Mouse (Mus musculus): ENCODE measurements at regions not wholly inside any gene's neighbourhood (a gene's known extent, or its start where the extent isn't known, plus 50 kb on each side); places are given as distances from the start of the nearest gene placed in this dataset.

DNA sequence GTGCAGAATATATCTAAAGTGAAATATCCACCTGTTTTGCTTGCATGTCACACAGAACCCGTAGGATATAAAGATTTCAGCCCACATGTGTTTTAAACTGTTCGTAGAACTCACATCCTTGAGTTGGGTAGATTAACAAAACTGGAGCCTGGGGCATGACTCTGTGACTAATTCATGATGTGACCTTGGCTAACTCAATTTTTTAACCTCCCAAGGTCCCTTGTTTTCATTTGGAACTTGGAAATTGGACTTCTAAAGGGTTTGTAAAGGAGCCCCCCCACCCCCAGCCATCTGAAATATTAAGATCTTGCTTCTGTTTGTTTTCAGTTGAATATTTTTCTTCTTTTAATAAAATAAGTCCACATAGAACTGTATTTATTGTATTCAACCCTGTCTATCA is 983.5 kb downstream of the Ttll7 start:
- Histone ChIP-seq H3K4me1 (no peaks in the 10 kb centered on the region), H3K9me3 (peaks cover 12% of the 10 kb centered on the region), H3K27me3 (replicated peaks) (no peaks in the 10 kb centered on the region), H3K4me3 (replicated peaks) (no peak overlapping the region), H3K36me3 (replicated peaks; ENCODE audit: low read length) (no peaks in the 10 kb centered on the region)
- no peak for TF ChIP-seq FLI1 (IDR thresholded peaks at IDR 0.05; ENCODE audit: low read length)
- no peak for TF ChIP-seq GATA1 (IDR thresholded peaks at IDR 0.05; ENCODE audit: borderline replicate concordance, low read length)

- Histone ChIP-seq H3K9me3 (0 out of 2 replicates have a peak, but pooled peaks cover 2% of the 10 kb centered on the region), H3K4me3 (replicated peaks) (no peak overlapping the region), H3K36me3 (replicated peaks; ENCODE audit: low read length) (no peaks in the 10 kb centered on the region), H3K27me3 (replicated peaks) (no peaks in the 10 kb centered on the region), H3K4me1 (no peaks in the 10 kb centered on the region)
- TF ChIP-seq GATA1 (IDR thresholded peaks at IDR 0.05; ENCODE audit: borderline replicate concordance, low read length) (no peak), FLI1 (IDR thresholded peaks at IDR 0.05; ENCODE audit: low read length) (no peak)
Observed at GRCm38 (mm10) chr3:147825337-147825736, 973.2 kb downstream of the Ttll7 start.

DNA sequence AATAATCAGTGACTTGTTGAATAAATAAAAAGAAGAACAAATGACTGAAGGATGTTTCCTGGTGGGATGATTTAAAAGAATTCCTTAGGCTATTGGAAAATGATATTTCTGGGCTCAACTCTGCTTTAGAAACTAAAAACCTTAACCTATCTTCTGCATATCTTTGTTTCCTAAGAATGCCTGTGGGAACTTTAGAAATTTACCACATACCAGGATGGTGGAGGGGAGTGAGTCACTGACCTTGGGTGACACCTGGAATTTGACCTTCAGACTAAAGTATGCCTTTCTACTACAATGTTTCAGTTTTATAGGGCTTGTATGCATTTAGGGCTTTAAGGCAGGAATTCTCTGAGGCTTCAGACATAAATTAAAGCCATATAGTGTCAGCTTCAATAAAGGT is 972.3 kb downstream of the Ttll7 start:
- Histone ChIP-seq H3K27me3 (replicated peaks) (no peaks in the 10 kb centered on the region), H3K4me3 (replicated peaks) (no peak overlapping the region), H3K36me3 (replicated peaks; ENCODE audit: low read length) (no peaks in the 10 kb centered on the region), H3K9me3 (0 out of 2 replicates have a peak, but pooled peaks cover 2% of the 10 kb centered on the region), H3K4me1 (no peaks in the 10 kb centered on the region)
- TF ChIP-seq FLI1 (IDR thresholded peaks at IDR 0.05; ENCODE audit: low read length) (no peak), GATA1 (IDR thresholded peaks at IDR 0.05; ENCODE audit: borderline replicate concordance, low read length) (no peak)

DNA sequence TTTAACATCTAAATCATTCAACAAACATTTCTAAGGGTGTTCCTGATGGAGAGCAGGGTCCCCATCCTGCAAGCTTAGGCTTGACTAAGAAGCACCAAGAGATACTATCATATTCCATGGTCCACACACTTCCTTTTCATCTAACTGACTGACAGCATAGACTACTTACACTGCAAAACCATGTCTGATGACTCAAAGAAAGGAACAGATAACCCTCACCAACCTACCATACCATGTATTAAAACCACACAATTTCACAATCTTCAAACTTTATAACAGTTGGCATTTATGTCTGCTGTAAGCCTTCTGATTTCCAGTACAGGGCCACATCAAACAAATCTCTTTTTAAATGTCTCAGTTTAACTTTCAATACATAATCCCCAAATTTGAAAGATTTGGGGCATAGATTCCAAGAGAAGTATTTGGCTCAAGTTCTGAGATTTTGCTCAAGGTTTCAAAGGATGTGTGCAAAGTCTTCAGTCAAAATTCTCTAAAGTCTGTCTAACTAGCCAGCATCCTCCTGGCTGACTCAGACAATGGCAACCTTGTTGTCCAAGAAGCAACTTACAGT is 962.0 kb downstream of the Ttll7 start:
- no peaks in the 10 kb centered on the region for H3K27me3 ChIP-seq (replicated peaks)
- TF ChIP-seq GATA1 (IDR thresholded peaks at IDR 0.05; ENCODE audit: borderline replicate concordance, low read length) (no peak), FLI1 (IDR thresholded peaks at IDR 0.05; ENCODE audit: low read length) (no peak)
- peaks cover 5% of the 10 kb centered on the region; the same call in 1 of the 2 replicates for H3K9me3 ChIP-seq
- no peak overlapping the region for H3K4me3 ChIP-seq (replicated peaks)
- H3K4me1 ChIP-seq, result no peaks in the 10 kb centered on the region
- no peaks in the 10 kb centered on the region for H3K36me3 ChIP-seq (replicated peaks; ENCODE audit: low read length)

GRCm38 (mm10) chr3:147802546-147802945 is 950.4 kb downstream of the Ttll7 start:
- Histone ChIP-seq H3K4me3 (replicated peaks) (no peak overlapping the region), H3K4me1 (no peaks in the 10 kb centered on the region), H3K9me3 (peaks cover 25% of the 10 kb centered on the region), H3K27me3 (replicated peaks) (no peaks in the 10 kb centered on the region), H3K36me3 (replicated peaks; ENCODE audit: low read length) (no peaks in the 10 kb centered on the region)
- TF ChIP-seq FLI1 (IDR thresholded peaks at IDR 0.05; ENCODE audit: low read length) (no peak), GATA1 (IDR thresholded peaks at IDR 0.05; ENCODE audit: borderline replicate concordance, low read length) (no peak)

- H3K27me3 ChIP-seq (replicated peaks), result no peaks in the 10 kb centered on the region
- H3K36me3 ChIP-seq (replicated peaks; ENCODE audit: low read length), result no peaks in the 10 kb centered on the region
- TF ChIP-seq GATA1 (IDR thresholded peaks at IDR 0.05; ENCODE audit: borderline replicate concordance, low read length), result no peak
- TF ChIP-seq FLI1 (IDR thresholded peaks at IDR 0.05; ENCODE audit: low read length), result no peak
- H3K4me3 ChIP-seq (replicated peaks), result no peak overlapping the region
- H3K9me3 ChIP-seq, result peaks cover 11% of the 10 kb centered on the region; the same call in 1 of the 2 replicates
- no peaks in the 10 kb centered on the region for H3K4me1 ChIP-seq
Observed at GRCm38 (mm10) chr3:147796524-147796923, 944.4 kb downstream of the Ttll7 start.

DNA sequence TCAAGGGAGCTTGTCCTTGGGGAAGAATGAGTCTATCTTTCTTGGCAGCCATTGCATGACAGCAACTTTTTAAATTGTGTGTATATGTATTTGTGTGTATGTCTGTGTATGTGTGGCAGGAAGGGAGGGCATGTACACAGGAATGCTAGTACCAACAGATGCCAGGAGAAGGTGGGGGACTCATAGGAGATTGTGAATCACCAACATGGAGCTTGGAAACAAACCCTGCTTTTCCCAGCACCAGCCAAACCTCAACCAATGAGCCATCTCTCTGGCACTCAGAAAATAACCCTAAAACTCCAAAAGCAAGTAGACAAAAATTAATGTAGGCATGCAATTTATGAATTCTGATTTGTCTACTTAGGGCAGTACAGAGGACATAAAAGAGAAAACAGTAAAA is 942.9 kb downstream of the Ttll7 start:
- H3K27me3 ChIP-seq (replicated peaks), result no peaks in the 10 kb centered on the region
- no peak overlapping the region for H3K4me3 ChIP-seq (replicated peaks)
- H3K4me1 ChIP-seq, result no peaks in the 10 kb centered on the region
- peaks cover 14% of the 10 kb centered on the region; the same call in 1 of the 2 replicates for H3K9me3 ChIP-seq
- no peak for TF ChIP-seq FLI1 (IDR thresholded peaks at IDR 0.05; ENCODE audit: low read length)
- TF ChIP-seq GATA1 (IDR thresholded peaks at IDR 0.05; ENCODE audit: borderline replicate concordance, low read length), result no peak
- H3K36me3 ChIP-seq (replicated peaks; ENCODE audit: low read length), result no peaks in the 10 kb centered on the region

DNA sequence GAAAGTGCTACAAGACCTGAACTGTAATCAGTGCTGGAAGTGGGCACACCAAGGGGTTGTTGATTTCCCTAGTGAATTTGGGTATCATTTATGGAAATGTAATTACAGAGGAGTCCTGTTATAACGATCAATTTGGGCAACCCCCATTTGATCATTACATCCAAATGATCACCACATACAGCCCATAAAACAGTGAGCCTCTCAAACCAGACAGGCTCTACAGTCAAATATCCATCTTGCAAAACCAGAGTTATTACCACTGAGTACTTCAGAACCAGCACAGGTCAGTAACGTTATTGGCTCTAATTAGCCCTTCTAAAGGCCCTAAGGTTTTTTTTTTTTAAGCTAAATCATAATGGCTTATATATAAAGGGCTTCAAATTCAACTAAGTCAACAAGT is 934.4 kb downstream of the Ttll7 start:
- Histone ChIP-seq H3K4me3 (replicated peaks) (no peak overlapping the region), H3K36me3 (replicated peaks; ENCODE audit: low read length) (no peaks in the 10 kb centered on the region), H3K9me3 (peaks cover 23% of the 10 kb centered on the region; the same call in 1 of the 2 replicates), H3K4me1 (no peaks in the 10 kb centered on the region), H3K27me3 (replicated peaks) (no peaks in the 10 kb centered on the region)
- TF ChIP-seq FLI1 (IDR thresholded peaks at IDR 0.05; ENCODE audit: low read length) (no peak), GATA1 (IDR thresholded peaks at IDR 0.05; ENCODE audit: borderline replicate concordance, low read length) (no peak)

- no peaks in the 10 kb centered on the region for H3K4me1 ChIP-seq
- peaks cover 11% of the 10 kb centered on the region for H3K9me3 ChIP-seq
- no peak overlapping the region for H3K4me3 ChIP-seq (replicated peaks)
- no peak for TF ChIP-seq GATA1 (IDR thresholded peaks at IDR 0.05; ENCODE audit: borderline replicate concordance, low read length)
- no peak for TF ChIP-seq FLI1 (IDR thresholded peaks at IDR 0.05; ENCODE audit: low read length)
- no peaks in the 10 kb centered on the region for H3K27me3 ChIP-seq (replicated peaks)
- H3K36me3 ChIP-seq (replicated peaks; ENCODE audit: low read length), result no peaks in the 10 kb centered on the region
Observed at GRCm38 (mm10) chr3:147750842-147751191, 898.6 kb downstream of the Ttll7 start.

GRCm38 (mm10) chr3:147749939-147750841 is 898.0 kb downstream of the Ttll7 start:
- H3K4me3 ChIP-seq (replicated peaks), result no peak overlapping the region
- no peaks in the 10 kb centered on the region for H3K27me3 ChIP-seq (replicated peaks)
- H3K4me1 ChIP-seq, result no peaks in the 10 kb centered on the region
- no peak for TF ChIP-seq FLI1 (IDR thresholded peaks at IDR 0.05; ENCODE audit: low read length)
- TF ChIP-seq GATA1 (IDR thresholded peaks at IDR 0.05; ENCODE audit: borderline replicate concordance, low read length), result no peak
- H3K36me3 ChIP-seq (replicated peaks; ENCODE audit: low read length), result no peaks in the 10 kb centered on the region
- peaks cover 11% of the 10 kb centered on the region for H3K9me3 ChIP-seq

Data from megakaryocyte, embryonic 14.5 days (primary cell).